Mouse (Mus musculus): ENCODE results near the gene Mid1. TPM values are rescaled to one million over a fixed set of nuclear protein-coding genes. Genes with fewer than 3 reads are reported as not detected.
"Not testable (repeated sequence)": the region's sequence is repeated elsewhere in the genome, so short reads cannot be mapped to it uniquely, and the experiment has no call there.

Gene Mid1
- total RNA-seq, 1 experiment from 2014 or later, result 21.3 TPM

DNA sequence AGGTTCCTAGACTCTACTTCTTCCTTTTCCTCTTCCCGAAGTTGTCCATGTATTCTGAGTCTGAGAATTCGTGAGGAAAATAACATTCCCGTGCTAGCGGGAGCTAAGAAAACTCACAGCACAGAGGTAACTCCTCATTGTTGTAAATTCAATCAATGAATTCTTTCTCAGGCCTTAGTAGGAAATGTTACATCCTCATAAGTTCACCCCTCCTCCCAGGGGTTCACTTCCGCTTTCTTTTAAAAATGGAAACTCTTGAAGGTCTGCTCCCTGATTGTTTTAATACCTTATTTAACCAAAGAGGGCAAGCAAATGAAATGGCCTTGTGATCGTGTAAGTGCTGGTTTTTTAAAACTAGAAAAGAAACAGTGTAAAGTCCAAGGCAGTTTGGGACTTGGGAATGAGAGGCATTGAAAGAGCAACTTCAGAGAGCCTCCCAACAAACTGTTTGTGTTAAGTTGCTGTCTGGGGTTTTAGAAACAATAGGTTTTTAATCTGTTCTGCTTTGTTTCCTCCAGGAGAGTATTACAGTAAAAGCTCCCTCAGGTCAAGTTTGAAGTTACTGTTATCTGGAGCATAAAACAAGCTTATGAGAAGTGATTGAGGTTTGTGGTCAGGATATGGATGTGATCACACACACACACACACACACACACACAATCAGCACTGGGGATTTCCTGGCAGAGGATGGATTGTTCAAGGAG, 287.9 kb downstream of the Mid1 start:
- DNase-seq, result not testable (repeated sequence)

DNA sequence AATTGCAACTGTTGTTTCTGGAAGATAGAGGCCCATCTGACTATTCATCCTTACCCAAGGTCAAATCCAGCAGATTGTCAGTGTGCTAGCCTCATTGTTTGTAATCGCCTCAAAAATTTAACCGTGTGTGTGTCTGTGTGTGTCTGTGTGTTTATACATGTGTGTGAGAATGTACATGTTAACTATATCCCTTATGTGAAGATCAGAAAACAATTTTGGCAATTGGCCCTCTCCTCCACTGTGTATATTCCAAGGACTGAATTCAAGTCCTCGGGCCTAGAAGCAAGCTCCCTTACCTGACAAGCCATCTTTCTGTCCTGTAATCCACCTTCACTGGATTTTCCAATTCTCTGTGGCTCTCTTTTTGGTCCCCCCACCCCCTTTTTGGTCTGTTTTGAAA, 288.8 kb downstream of the Mid1 start:
- not testable (repeated sequence) for DNase-seq

DNA sequence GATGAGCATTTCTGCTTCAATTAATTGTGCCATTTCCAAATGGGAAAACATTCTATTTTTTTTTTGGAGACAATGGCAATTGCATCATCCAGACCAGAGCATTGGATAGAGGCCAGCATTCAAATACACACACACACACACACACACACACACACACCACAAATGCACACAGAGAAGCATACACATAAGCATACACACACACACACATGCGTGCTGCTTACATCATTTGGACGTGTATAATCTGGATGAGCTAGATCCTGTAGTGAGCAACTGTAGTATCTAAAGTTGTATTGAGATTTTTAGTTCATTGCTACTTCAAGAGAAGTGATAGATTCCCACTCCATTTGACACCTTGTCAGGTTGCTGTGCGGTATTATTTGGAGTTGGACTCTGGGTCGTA, 289.5 kb downstream of the Mid1 start:
- not testable (repeated sequence) for DNase-seq

DNA sequence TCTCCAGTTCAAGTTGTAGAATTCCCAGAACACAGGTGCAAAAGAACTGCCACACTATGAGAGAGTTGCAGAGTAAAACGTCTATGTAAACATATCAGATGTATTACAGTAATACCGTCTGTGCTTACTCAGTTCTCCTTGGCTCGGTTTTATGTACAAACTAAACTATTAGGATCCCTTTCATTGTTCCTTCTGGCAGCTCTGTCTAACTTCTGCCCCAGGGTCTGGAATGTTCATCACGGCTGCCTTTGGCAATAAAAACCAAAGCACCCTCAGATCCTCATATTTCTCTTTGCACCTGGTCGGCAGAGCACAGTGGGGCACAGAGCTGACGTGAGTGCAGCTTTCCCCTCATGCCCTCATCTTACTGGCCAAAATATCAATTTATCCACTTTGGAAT, 290.0 kb downstream of the Mid1 start:
- not testable (repeated sequence) for DNase-seq

DNA sequence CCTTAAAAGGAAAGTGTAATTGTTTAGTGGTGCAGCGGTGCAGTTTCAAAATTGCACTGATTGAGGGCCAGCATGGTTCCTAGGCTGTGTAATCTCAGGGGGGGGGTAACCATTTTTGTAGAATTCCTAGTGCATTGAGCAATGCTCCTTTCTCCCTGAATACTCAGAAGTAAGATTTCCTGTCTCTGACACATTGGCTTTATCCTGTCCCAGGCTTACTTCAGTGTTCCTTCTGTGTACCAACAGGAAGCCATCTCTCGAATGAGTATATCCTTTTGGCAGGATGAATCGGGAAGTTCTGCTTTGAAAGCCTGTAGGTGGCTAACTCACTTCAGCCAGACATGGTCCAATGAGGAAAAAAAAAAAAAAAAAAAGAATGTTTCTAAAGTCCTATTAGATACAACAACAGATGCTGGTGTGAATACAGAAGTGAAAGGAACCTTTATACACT, 290.7 kb downstream of the Mid1 start:
- not testable (repeated sequence) for DNase-seq

DNA sequence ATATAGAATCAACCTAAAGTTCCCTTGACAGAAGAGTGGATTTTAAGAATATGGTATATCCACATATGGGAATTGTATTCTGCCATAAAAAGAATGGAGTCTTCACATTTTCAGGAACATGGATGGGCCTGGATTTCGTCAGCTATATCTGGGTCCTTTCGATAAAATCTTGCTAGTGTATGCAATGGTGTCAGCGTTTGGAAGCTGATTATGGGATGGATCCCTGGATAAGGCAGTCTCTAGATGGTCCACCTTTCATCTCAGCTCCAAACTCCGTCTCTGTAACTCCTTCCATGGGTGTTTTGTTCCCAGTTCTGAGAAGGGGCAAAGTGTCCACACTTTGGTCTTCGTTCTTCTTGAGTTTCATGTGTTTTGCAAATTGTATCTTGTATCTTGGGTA, 291.3 kb downstream of the Mid1 start:
- DNase-seq, result not testable (repeated sequence)

DNA sequence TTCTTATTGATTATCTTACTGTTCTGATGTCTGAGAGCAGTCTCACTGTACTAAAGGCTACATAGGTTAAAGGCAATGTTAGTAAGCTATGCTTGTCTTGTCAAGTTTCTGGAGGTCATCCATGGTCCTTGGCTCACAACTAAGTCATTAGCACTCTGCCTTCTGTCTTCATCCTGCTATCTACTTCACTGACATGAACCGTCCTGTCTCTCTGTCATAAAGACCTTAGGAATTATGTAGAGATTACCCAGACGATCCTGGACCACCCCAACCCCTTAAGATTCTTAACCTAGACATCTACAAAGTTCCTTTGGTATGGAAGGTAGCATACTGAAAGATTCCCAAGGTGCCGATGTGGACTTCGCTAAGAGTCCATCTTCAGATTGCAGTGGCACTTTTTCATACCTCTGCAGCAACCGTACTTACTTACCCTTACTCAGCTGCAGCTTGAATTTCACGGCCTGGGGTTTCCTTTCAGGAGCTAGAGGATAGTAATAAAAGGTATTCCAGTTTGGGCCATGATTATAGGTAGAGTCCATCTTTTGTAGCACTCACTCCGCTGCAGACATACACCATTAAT, 292.9 kb downstream of the Mid1 start:
- DNase-seq, result not testable (repeated sequence)

DNA sequence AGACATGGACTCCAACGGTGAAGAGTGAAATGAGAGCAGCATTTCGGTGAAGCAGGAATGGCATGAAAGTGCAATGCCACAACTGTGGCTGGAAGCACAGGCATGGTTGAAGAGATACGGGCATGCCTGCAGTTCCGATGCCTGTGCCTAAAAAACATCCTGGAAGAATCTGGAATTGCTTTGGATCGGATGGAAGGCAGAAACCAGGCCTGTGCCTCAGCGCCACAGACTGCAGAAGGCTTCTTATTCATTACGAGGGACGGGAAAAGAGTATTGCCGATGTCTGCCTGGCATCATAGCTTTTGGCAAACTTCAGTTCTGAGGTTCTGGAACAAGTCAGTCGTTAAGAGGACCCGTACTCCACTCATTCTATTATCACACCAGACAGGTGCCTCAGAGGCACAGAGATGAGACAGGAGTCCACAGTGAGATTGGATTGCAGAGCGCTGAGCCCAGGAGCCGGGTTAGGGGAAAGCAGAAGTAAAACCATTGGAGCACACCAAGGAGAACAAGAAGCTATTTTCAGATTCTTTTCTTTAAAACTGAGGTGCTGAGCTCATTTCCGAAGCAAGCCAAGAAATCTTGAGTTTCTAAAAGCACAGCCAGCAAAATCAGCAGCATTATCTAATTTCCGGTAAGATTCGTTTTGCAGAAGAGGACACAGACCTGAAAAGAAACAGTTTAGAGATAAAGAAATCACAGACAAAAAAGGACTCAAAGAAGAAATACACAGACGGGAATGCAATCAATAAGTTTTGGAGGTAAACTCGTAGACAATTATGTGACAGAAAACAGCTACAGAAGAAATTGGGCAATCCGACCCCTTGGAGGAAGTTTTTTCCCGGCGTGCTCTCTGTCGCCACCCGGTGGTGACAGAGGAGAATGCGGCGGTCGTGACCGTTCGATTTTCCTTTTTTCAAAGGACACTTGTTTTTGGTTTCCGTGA, 293.7 kb downstream of the Mid1 start:
- peak; percentile 72 for DNase-seq

DNA sequence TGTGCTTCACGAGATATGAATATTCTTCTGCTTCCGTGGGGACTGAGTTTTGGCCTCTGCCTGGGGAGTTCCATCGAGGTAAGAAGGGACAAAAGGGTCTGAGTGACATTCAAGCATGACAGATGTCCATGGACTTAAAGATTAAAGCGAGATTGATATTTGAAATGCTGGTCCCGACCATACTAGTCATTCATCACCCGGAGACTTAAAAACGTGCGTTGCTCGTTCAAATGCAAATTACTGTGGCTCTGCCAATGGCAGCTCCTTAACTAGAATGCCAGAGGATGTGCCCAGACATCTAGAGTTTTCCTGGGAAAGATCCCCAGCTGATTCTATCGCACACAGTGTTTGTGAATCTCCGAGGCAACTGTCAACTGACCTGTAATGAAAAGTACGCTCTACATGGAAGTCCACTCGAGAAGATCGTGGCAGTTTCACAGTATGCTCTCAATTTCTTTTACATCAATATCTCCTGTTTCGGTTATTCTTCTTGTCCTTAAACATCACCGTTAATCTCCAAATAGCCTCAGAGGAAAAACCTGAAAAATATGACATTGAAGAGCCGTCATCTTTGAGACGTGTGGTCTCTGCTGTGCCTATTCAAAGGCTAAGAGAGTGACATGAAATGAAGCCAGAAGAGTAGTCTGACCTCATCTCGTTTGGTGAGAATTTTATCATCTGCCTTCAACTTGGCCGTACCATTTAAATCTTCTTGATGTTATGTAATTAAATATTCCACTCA, 294.6 kb downstream of the Mid1 start:
- DNase-seq, result not testable (repeated sequence)

DNA sequence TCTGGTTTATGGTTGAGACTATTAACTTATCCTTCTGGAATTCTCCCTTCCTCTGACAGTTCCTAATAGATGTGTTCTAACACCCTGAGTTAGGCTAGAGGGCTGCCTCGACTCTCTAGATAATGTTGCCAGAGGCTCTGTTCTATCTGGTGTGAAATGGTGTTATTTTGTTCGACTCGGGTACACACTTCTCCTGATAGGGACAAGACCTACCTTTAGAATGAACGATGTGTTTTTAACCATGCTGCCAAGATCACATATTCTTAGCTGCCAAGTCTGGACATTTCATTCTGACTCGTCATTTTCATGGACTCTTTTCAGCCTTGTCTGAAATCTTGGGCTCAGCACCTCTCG, 295.2 kb downstream of the Mid1 start:
- DNase-seq, result not testable (repeated sequence)

DNA sequence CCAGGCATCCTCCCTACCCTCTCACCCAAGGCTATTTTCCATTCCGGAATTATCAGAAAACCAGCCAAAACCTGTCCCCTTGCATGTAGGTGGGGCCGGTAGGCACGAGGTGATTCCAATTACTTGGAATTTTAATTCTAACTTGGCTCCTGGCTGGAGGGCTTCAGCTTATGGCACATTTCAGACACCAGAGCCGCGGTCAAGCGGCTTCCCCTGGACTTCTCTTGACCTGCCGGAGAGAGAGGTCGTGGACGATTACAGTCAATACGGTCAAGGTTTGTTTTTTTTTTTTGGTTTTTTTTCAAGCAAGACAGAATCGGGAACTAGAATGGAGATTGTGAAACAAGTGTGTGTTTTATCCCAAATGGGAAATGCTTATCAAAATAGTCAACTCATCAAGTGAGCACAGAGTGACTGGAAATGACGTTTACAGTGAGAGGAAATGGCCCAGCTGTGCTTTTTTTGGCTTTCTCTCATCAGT, 295.9 kb downstream of the Mid1 start:
- DNase-seq, result no peak

DNA sequence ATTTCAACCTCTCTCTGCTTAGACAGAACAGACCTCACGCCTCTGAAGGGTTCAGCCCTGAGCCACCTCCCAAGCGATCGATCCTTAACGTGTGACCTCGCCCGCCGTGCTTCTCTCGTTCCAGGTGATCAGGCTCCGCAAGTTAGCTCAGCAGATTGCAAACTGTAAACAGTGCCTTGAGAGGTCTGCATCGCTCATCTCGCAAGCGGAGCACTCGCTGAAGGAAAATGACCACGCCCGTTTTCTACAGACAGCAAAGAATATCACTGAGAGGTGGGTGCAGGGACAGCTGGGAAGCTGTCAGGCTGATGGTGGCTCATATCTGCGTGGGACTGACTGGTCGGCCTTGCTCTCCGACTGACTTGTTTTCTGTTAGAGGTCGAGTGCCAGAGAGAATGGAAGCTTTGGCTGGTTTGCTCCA, 296.8 kb downstream of the Mid1 start:
- DNase-seq, result not testable (repeated sequence)

DNA sequence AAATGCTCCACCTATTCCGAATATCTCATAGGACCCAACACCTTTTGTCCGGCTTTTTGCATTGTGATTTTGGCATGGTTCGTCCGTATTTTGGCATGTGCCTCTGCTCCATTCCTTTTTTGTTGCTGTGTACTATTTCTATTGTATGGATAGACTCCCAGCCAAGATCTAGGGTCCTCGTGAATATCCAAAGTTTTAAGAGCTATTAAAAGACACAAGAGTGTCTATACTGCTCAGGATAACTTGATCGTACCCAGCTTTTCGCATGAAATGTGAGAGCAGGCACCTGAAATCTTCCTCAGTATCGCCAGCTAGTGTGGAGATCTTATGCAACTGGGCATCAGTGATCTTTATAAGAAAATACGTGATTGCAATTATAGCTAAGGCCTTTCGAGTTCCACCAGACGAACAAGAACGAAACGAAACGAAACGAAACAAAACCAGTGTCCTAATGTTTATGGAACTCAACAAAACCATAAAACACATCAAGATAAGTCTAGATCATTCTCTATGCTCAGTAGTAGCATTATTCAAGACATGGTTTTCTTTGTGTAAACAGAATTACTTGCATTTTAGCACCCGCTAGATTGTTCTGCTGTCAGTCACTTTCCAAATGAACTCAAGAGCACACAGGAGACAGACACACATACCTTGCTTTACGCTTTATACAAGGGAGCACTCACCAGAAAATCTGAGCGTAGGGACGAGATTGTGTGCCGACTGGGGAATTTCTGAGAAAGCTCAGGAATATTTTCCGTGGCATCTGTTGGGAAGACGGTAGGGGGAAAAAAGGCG, 297.8 kb downstream of the Mid1 start:
- not testable (repeated sequence) for DNase-seq

DNA sequence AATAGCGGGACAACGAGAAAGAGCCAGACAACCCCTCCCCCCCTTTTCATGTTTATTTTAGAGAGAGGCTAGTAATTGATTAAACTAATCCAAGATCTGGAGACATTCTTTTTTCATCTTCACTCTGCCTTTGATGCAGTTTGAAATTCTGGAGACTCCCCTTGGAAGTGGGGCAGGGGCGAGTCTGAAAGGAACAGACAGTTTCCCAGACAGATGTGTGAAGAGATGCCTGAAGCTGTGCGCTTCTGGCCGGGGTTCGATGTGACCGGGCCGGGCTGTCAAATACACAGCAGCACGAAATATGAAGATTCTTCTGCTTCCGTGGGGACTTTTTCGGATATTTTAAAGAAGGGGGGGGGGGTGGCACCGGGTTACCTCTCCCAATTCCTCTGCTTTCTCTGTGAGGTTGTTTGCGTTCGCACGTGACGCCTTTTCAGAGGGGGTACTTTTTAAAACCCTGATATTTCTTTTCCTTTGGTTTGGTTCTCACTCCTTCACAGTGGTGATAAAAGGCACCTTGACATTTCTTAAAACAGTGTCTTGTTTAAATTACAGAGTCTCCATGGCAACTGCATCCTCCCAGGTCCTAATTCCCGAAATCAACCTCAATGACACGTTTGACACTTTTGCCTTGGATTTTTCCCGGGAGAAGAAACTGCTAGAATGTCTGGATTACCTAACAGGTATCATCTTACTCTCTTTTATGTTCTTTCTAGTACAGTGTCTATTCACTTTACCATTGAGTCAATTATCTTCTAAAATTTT, 298.6 kb downstream of the Mid1 start:
- not testable (repeated sequence) for DNase-seq

DNA sequence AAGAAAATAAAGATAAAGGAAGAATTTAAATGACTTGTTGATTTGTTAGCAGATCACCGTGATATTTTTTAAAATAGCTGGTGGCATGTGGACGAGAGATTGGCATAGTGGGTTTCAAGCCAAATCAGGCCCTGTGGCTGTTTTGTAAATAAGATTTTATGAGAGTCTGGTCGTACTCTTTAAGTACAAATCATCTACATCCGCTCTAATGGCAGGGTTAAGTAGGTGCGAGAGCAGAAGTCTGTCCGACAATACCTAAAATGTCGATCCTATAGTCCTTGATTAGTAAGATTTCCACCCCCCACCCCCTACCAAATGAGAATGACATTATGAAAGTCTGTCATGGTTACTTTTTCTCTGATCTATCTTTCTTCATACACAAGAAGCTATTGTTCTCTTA, 299.3 kb downstream of the Mid1 start:
- DNase-seq, result not testable (repeated sequence)

DNA sequence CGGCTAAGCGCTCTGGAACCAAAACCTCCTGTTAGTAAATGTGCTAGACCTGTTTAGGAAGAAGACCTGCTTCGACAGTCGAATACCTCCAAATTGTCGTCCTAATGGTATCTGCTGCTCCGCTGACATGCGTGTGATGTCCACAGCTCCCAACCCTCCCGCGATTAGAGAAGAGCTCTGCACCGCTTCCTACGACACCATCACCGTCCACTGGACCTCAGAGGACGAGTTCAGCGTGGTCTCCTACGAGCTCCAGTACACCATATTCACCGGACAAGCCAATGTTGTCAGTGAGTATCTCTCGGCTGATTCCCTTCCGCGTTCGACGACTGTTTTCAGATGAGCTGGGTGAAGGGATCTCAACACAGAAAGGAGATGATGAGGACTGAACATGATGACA, 299.9 kb downstream of the Mid1 start:
- not testable (repeated sequence) for DNase-seq

DNA sequence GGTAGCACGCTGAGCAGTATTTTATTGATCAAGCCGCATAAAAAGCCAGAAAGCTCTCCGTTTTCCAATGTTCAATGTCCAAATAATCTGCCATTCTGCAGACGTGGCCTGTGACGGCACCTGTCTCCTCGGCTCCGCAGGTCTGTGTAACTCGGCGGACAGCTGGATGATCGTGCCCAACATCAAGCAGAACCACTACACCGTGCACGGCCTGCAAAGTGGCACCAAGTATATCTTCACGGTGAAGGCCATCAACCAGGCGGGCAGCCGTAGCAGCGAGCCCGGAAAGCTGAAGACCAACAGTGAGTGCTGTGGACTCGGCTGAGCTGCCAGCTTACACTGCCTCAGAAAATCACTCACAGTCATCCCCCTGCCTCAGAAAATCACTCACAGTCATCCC, 300.8 kb downstream of the Mid1 start:
- DNase-seq, result not testable (repeated sequence)

DNA sequence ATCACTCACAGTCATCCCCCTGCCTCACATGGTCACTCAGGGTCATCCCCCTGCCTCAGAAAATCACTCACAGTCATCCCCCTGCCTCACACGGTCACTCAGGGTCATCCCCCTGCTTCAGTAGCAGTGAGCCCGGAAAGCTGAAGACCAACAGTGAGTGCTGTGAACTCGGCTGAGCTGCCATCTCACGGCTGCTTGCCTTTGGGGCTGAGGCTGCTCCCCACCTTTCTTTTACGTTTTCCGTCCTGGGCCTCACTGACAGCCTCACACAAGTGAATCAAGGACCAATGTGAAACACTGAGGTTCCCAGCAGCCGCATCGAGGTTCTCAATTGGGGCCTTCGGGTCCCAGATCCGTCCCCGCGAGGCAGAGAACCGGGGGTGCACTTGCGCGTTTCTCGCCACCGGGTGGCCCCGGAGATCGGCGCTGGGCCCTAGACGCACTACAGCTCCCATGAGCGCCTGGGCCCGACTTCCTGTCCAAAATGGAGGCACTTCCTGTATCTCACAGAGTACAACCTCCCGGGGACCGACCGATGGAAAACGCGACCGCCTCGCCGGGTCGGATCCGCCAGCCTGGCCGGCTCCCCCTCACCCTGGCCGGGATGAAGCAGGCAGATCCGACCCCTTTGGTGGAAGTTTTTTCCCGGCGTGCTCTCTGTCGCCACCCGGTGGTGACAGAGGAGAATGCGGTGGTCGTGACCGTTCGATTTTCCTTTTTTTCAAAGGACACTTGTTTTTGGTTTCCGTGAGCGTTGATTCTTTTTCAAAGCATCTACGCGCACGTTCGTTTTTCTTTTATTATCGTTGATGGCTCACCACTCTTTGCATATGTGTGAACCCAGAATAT, 301.7 kb downstream of the Mid1 start:
- peak; percentile 78 for DNase-seq

DNA sequence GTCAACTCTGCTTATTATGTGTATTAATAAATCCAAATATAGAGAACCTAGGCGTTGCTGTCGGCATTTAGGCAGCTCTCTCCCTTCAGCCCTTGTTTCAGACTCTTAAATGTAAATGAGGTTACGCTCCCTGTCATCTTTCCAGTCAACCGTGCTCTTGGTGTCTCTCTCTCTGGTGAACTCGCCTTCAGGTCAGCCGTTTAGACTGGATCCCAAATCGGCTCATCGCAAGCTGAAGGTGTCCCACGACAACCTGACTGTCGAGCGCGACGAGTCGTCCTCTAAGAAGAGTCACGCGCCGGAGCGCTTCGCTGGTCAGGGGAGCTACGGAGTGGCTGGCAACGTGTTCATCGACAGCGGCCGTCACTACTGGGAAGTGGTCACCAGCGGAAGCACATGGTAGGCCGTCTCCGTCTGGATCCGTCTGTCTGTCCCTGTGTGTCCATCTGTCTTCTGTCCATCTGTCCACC, 302.4 kb downstream of the Mid1 start:
- not testable (repeated sequence) for DNase-seq

All from adrenal gland, postnatal 25 days (tissue).